Mouse (Mus musculus) CH12.LX (cell line): ENCODE results near the gene Rxrg. TPM values are rescaled to one million over a fixed set of nuclear protein-coding genes. Genes with fewer than 3 reads are reported as not detected.

ENCODE experiments used
- DNase-seq: peaks from one replicate; pipeline ENCODE4 v3.0.0-alpha.2; 2013; ENCODE audit errors: extremely low read depth
- H3K27ac ChIP-seq: 2 replicates; pipeline ENCODE4 v1.5.1; 2012; ENCODE audit warnings: low read depth, mild to moderate bottlenecking, control low read depth, moderate library complexity; ENCODE audit not compliant: insufficient read depth
- H3K27me3 ChIP-seq: replicated peaks from 2 replicates; pipeline ENCODE3; 2012; ENCODE audit warnings: inconsistent platforms
- H3K36me3 ChIP-seq, 2 experiments: replicated peaks in 1 of 2; 2 replicates each; pipeline versions ENCODE3 to v1.6.1; 2012; ENCODE audit warnings: inconsistent platforms in 1 of 2, low read length in 1 of 2, mild to moderate bottlenecking in 1 of 2, mixed read lengths in 1 of 2, moderate library complexity in 1 of 2; ENCODE audit not compliant: control insufficient read depth in 1 of 2, insufficient read depth in 1 of 2
- H3K4me1 ChIP-seq, 2 experiments: 2 replicates each; pipeline ENCODE4 v1.6.1; 2012; ENCODE audit warnings: inconsistent platforms in 1 of 2, moderate library complexity in 1 of 2; ENCODE audit not compliant: insufficient read depth in 2 of 2, control insufficient read depth in 1 of 2
- H3K4me2 ChIP-seq: 2 replicates; pipeline ENCODE4 v1.6.1; 2012; ENCODE audit warnings: low read depth, mild to moderate bottlenecking, control low read depth; ENCODE audit not compliant: poor library complexity, insufficient read depth, severe bottlenecking
- H3K4me3 ChIP-seq, 3 experiments: fragments of 150-350 bp in 1 of 3; sonication (generic) in 1 of 3; replicated peaks in 1 of 3; 2 replicates each; pipeline versions ENCODE3 to v1.5.1; 2011 to 2012; ENCODE audit warnings: low read depth in 2 of 3, low read length in 2 of 3, mild to moderate bottlenecking in 2 of 3, moderate library complexity in 2 of 3, control low read depth in 1 of 3, improper control_type of control experiment in 1 of 3, inconsistent platforms in 1 of 3, mixed read lengths in 1 of 3; ENCODE audit not compliant: poor library complexity in 1 of 3
- H3K79me2 ChIP-seq: replicated peaks from 2 replicates; pipeline ENCODE4 v1.6.1; 2012; ENCODE audit warnings: mild to moderate bottlenecking, moderate library complexity; ENCODE audit not compliant: control insufficient read depth, poor library complexity, insufficient read depth, severe bottlenecking; ENCODE audit errors: extremely low read depth
- H3K9ac ChIP-seq: 2 replicates; pipeline ENCODE4 v1.6.1; 2012; ENCODE audit warnings: low read depth, mild to moderate bottlenecking, control low read depth, moderate library complexity; ENCODE audit not compliant: insufficient read depth
- H3K9me3 ChIP-seq: replicated peaks from 2 replicates; pipeline ENCODE3; 2012; ENCODE audit warnings: low read length, inconsistent platforms, mixed read lengths
- BHLHE40 ChIP-seq: IDR thresholded peaks from 2 replicates; pipeline ENCODE4 v1.6.1; 2011; ENCODE audit warnings: mild to moderate bottlenecking, low read depth, low read length, improper control_type of control experiment
- E2F4 ChIP-seq: IDR thresholded peaks from 2 replicates; pipeline ENCODE4 v1.6.1; 2011; ENCODE audit warnings: low read depth, low read length, improper control_type of control experiment; ENCODE audit not compliant: insufficient replicate concordance
- ELF1 ChIP-seq: IDR thresholded peaks from 2 replicates; pipeline ENCODE4 v1.6.1; 2014; ENCODE audit warnings: low read depth, mild to moderate bottlenecking, inconsistent platforms, low read length, improper control_type of control experiment
- ETS1 ChIP-seq: conservative IDR thresholded peaks from 2 replicates; pipeline ENCODE4 v1.6.1; 2012; ENCODE audit warnings: low read depth, mild to moderate bottlenecking, inconsistent platforms, low read length, improper control_type of control experiment, moderate library complexity
- JUN ChIP-seq: IDR thresholded peaks from 2 replicates; pipeline ENCODE4 v1.6.1; 2011; ENCODE audit warnings: low read depth, mild to moderate bottlenecking, low read length, improper control_type of control experiment, moderate library complexity; ENCODE audit not compliant: insufficient read depth
- JUND ChIP-seq: conservative IDR thresholded peaks from 2 replicates; pipeline ENCODE4 v1.6.1; 2011; ENCODE audit warnings: low read depth, low read length, improper control_type of control experiment
- KAT2A ChIP-seq: IDR thresholded peaks from 2 replicates; pipeline ENCODE4 v1.6.1; 2012; ENCODE audit warnings: low read length, improper control_type of control experiment, inconsistent platforms; ENCODE audit not compliant: insufficient replicate concordance
- MAX ChIP-seq: IDR thresholded peaks from 2 replicates; pipeline ENCODE4 v1.6.1; 2011; ENCODE audit warnings: low read length, improper control_type of control experiment
- MAZ ChIP-seq: IDR thresholded peaks from 2 replicates; pipeline ENCODE4 v1.6.1; 2012; ENCODE audit warnings: low read depth, mild to moderate bottlenecking, inconsistent platforms, low read length, improper control_type of control experiment, moderate library complexity
- MXI1 ChIP-seq: IDR thresholded peaks from 2 replicates; pipeline ENCODE4 v1.6.1; 2011; ENCODE audit warnings: mild to moderate bottlenecking, low read depth, low read length, improper control_type of control experiment
- MYC ChIP-seq: IDR thresholded peaks from 2 replicates; pipeline ENCODE4 v1.6.1; 2011; ENCODE audit warnings: low read depth, mild to moderate bottlenecking, improper control_type of control experiment, low read length
- NELFE ChIP-seq: IDR thresholded peaks from 2 replicates; pipeline ENCODE4 v1.6.1; 2011; ENCODE audit warnings: low read depth, low read length, improper control_type of control experiment
- NRF1 ChIP-seq: IDR thresholded peaks from 2 replicates; pipeline ENCODE4 v1.6.1; 2014; ENCODE audit warnings: low read depth, mild to moderate bottlenecking, inconsistent platforms, low read length, improper control_type of control experiment, moderate library complexity
- PAX5 ChIP-seq: IDR thresholded peaks from 2 replicates; pipeline ENCODE4 v1.6.1; 2012; ENCODE audit warnings: low read length, inconsistent platforms, mixed read lengths
- POLR2A ChIP-seq: IDR thresholded peaks from 2 replicates; pipeline ENCODE4 v1.6.1; 2011; ENCODE audit warnings: low read depth, mild to moderate bottlenecking, improper control_type of control experiment, low read length
- POLR2AphosphoS2 ChIP-seq: IDR thresholded peaks from 2 replicates; pipeline ENCODE4 v1.6.1; 2011; ENCODE audit warnings: low read depth, low read length, improper control_type of control experiment
- RAD21 ChIP-seq: IDR thresholded peaks from 2 replicates; pipeline ENCODE4 v1.6.1; 2011; ENCODE audit warnings: low read depth, mild to moderate bottlenecking, low read length, improper control_type of control experiment, moderate library complexity
- RCOR1 ChIP-seq: conservative IDR thresholded peaks from 2 replicates; pipeline ENCODE4 v1.6.1; 2012; ENCODE audit warnings: low read depth, mild to moderate bottlenecking, inconsistent platforms, low read length, improper control_type of control experiment
- SIN3A ChIP-seq: IDR thresholded peaks from 2 replicates; pipeline ENCODE4 v1.6.1; 2012; ENCODE audit warnings: low read length, improper control_type of control experiment, inconsistent platforms
- SMC3 ChIP-seq: IDR thresholded peaks from 2 replicates; pipeline ENCODE4 v1.6.1; 2011; ENCODE audit warnings: low read depth, low read length, improper control_type of control experiment
- TBP ChIP-seq: conservative IDR thresholded peaks from 2 replicates; pipeline ENCODE4 v1.6.1; 2011; ENCODE audit warnings: low read depth, low read length, improper control_type of control experiment
- TCF12 ChIP-seq: IDR thresholded peaks from 2 replicates; pipeline ENCODE4 v1.6.1; 2014; ENCODE audit warnings: low read depth, mild to moderate bottlenecking, inconsistent platforms, low read length, improper control_type of control experiment
- UBTF ChIP-seq: IDR thresholded peaks from 2 replicates; pipeline ENCODE4 v1.6.1; 2012; ENCODE audit warnings: low read depth, mild to moderate bottlenecking, inconsistent platforms, low read length, improper control_type of control experiment, moderate library complexity
- USF1 ChIP-seq: IDR thresholded peaks from 2 replicates; pipeline ENCODE4 v1.6.1; 2014; ENCODE audit warnings: low read depth, mild to moderate bottlenecking, inconsistent platforms, low read length, improper control_type of control experiment
- ZKSCAN1 ChIP-seq: IDR thresholded peaks from 2 replicates; pipeline ENCODE4 v1.6.1; 2012; ENCODE audit warnings: low read depth, inconsistent platforms, low read length, improper control_type of control experiment, borderline replicate concordance
- ZNF384 ChIP-seq: IDR thresholded peaks from 2 replicates; pipeline ENCODE4 v1.6.1; 2012; ENCODE audit warnings: low read depth, low read length, improper control_type of control experiment, inconsistent platforms
- dilution Hi-C: fragments of 300-500 bp; cut with MboI; formaldehyde crosslinking; loops from 2 replicates; pipeline ENCODE4 v1.14.3; 2020; ENCODE audit warnings: low sequenced_read_pairs; ENCODE audit not compliant: extremely low pct_unique_long_range_greater_than_20kb, extremely low pct_ligation_motif_present
- in situ Hi-C: fragments of 300-500 bp; cut with MboI; formaldehyde crosslinking; loops from 3 replicates; pipeline ENCODE4 v1.14.3; 2019; ENCODE audit warnings: low sequenced_read_pairs, low pct_ligation_motif_present, low pct_unique_long_range_greater_than_20kb, mixed read lengths
- polyA plus RNA-seq: library from polyadenylated mRNA; unstranded; fragments of >175 nt; gene quantifications from 2 replicates; pipeline ENCODE4 v1.2.1, GENCODE M21; 2012; ENCODE audit warnings: low read depth; ENCODE audit not compliant: insufficient read length
- total RNA-seq, 2 experiments: library from RNA; depleted of rRNA; stranded (reverse); fragments of 300-350 nt in 1 of 2; fragments of >200 nt in 1 of 2; gene quantifications; 2 replicates each; pipeline ENCODE4 v1.2.3; 2012 to 2014

Rxrg gene
- total and polyA plus RNA-seq, 3 experiments, result not detected

DNA sequence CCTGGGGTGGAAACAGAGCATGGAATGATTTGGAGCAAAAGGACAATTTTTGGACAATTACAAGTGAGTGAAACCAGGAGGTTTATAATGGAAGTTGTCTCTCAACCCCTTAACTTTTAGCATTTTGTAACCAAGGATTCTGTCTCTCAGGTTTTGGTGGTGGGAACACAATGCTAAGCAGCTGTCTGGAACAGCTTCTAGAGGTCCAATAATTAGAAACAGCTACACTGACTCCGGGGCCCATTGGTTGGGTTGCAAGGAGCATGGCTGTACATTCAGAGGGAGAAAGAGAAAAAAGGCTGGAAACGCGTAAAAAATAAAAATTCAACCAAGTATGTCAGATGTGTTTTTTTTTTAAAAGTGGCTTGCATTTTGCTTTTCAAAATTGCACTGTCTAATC, 50.5 kb downstream of the Rxrg start (continued):
- no peak for TF ChIP-seq ETS1

GRCm38 (mm10) chr1:167649122-167649633, 51.0 kb downstream of the Rxrg start:
- no peaks in the 10 kb centered on the region for H3K36me3 ChIP-seq
- no peak overlapping the region for H3K9ac ChIP-seq
- dilution Hi-C loops, result loop anchor here (25.0 kb wide), 1 partner anchor 237 kb away; no protein-coding TSS in a partner anchor
- no peak overlapping the region for H3K4me2 ChIP-seq
- TF ChIP-seq TCF12 (no peak), JUND (no peak), ZNF384 (no peak), RAD21 (no peak), SIN3A (no peak), TBP (no peak), NRF1 (no peak), MAX (no peak), POLR2A (no peak)
- H3K27ac ChIP-seq, result no peak overlapping the region
- H3K4me1 ChIP-seq, result no peaks in the 10 kb centered on the region
- peaks cover 36% of the 10 kb centered on the region for H3K9me3 ChIP-seq
- in situ Hi-C loops, result no loop called here
- DNase-seq, result no peak
- peaks cover 2% of the 10 kb centered on the region for H3K27me3 ChIP-seq
- no peaks in the 10 kb centered on the region for H3K79me2 ChIP-seq
- H3K4me3 ChIP-seq, result no peak overlapping the region

- Histone ChIP-seq H3K79me2 (no peaks in the 10 kb centered on the region), H3K27ac (no peak overlapping the region), H3K27me3 (no peaks in the 10 kb centered on the region), H3K36me3 (no peaks in the 10 kb centered on the region), H3K4me1 (0 out of 4 replicates have a peak, but pooled peaks cover 0 to 6% of the 10 kb centered on the region in 2 experiments), H3K9ac (no peak overlapping the region), H3K9me3 (peaks cover 60% of the 10 kb centered on the region), H3K4me2 (no peak overlapping the region), H3K4me3 (no peak overlapping the region)
- dilution Hi-C loops (no loop called here), in situ Hi-C loops (no loop called here)
- TF ChIP-seq MYC (no peak), UBTF (no peak), MAZ (no peak), MXI1 (no peak), KAT2A (no peak), PAX5 (no peak), SMC3 (no peak), ELF1 (no peak), ETS1 (no peak), POLR2AphosphoS2 (no peak), TBP (no peak), NELFE (no peak), BHLHE40 (no peak), NRF1 (no peak), JUN (no peak), RCOR1 (no peak), E2F4 (no peak), ZKSCAN1 (no peak), USF1 (no peak)
- no peak for DNase-seq
Measured at GRCm38 (mm10) chr1:167652336-167652735, 54.2 kb downstream of the Rxrg start.
